Mouse (Mus musculus) bone marrow macrophage, adult 2 months (primary cell): ENCODE results near the gene Scarb1.

Experiments used
- CTCF ChIP-seq: IDR thresholded peaks from 2 replicates; pipeline ENCODE4 v1.5.1; 2012; ENCODE audit warnings: low read depth, mild to moderate bottlenecking, low read length, moderate library complexity
- POLR2A ChIP-seq: IDR thresholded peaks from 2 replicates; pipeline ENCODE4 v1.6.1; 2012; ENCODE audit warnings: mild to moderate bottlenecking, low read depth, low read length, borderline replicate concordance

- no peak for TF ChIP-seq CTCF
- TF ChIP-seq POLR2A, result peak; percentile 86; the same call in 1 of the 2 replicates
These were observed 48.9 kb upstream of the Scarb1 start, which contains the start of gene Ubc for GRCm38 (mm10) chr5:125389579-125390441.
